Mouse (Mus musculus) CD4-positive, CD25-positive, alpha-beta regulatory T cell, adult 2 months (primary cell): ENCODE data around the gene Cox6a1.

ENCODE experiments used
- DNase-seq: peaks from one replicate; pipeline ENCODE4 v3.0.0-alpha.2; 2012; ENCODE audit warnings: low read depth, low spot score

Cox6a1 gene

DNA sequence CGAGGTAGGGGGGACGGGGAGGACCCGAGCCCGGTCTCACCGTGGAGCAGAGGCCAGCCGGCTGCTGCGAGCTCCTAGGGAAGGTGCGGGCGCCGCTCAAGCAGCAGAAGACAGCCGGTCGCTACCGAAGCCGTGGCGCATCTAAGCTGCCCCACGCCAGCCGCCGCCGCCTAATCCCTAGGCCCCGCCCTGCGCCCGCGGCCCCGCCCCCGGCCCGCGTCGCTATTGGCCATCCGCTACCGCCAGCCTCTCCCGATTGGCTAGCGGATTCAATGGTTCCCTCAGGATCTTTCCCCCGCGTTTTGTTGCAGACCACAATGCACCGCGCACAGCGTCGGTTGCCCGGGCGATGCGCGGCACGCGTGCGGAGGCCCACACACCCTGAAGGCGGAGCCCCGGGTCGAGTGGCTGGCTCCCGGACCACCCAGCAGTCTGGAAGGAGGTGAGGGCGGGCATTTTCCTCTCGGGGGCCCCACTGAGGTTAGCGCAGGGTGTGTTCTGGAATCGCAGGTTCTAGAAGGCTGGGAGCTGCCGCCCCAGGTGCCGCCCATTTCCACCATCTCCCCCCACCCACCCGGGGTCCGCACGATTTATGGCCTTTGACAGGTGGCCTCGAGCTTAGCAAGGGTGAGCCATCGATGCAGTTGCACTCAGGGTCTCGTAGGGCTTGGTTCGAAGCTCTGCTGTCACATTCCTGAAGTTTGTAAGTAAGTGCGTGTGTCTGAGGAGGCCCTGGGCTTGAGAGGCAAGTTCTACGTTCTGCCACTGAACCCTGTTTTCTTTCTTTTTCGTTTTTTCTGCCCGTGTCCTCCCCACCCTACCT, 47.8 kb downstream of the Cox6a1 start, which contains the start of gene Dynll1:
Gene Dynll1 (minus strand): TSS at position 208 of the 823 bp plus-strand sequence.
- peak; percentile 99 for DNase-seq

- DNase-seq = no peak
Observed at GRCm38 (mm10) chr5:115300035-115300744, 48.6 kb downstream of the Cox6a1 start.

GRCm38 (mm10) chr5:115296347-115296746, 52.4 kb downstream of the Cox6a1 start:
- DNase-seq = no peak
